Mouse (Mus musculus) forebrain, embryonic 12.5 days (tissue): ENCODE results near the gene Zmynd10. TPM values are rescaled to one million over a fixed set of nuclear protein-coding genes. Genes with fewer than 3 reads are reported as not detected.

Experiments
- ATAC-seq: fragments of 200-750 bp; cut with Nextera tagmentation; 2 replicates; pipeline ENCODE4 v1.8.0; 2017; ENCODE audit warnings: moderate TSS enrichment; ENCODE audit not compliant: low FRiP score
- H3K27ac ChIP-seq: fragments of 300-500 bp; sonication (generic); 2 replicates; pipeline ENCODE4 v1.5.1; 2016; ENCODE audit warnings: mild to moderate bottlenecking
- H3K27me3 ChIP-seq: fragments of 300-500 bp; sonication (generic); 2 replicates; pipeline ENCODE4 v1.6.1; 2016; ENCODE audit warnings: mild to moderate bottlenecking
- H3K36me3 ChIP-seq: fragments of 300-500 bp; sonication (generic); replicated peaks from 2 replicates; pipeline ENCODE4 v1.6.1; 2016; ENCODE audit warnings: mild to moderate bottlenecking
- H3K4me1 ChIP-seq: fragments of 300-500 bp; sonication (generic); 2 replicates; pipeline ENCODE4 v1.6.1; 2016
- H3K4me2 ChIP-seq: fragments of 300-500 bp; sonication (generic); 2 replicates; pipeline ENCODE4 v1.6.1; 2016; ENCODE audit warnings: mild to moderate bottlenecking, moderate library complexity
- H3K4me3 ChIP-seq: fragments of 300-500 bp; sonication (generic); replicated peaks from 2 replicates; pipeline ENCODE4 v1.5.1; 2016; ENCODE audit warnings: mild to moderate bottlenecking
- H3K9ac ChIP-seq: fragments of 300-500 bp; sonication (generic); 2 replicates; pipeline ENCODE4 v1.6.1; 2016; ENCODE audit warnings: mild to moderate bottlenecking
- H3K9me3 ChIP-seq: fragments of 300-500 bp; sonication (generic); 2 replicates; pipeline ENCODE4 v1.6.1; 2016
- WGBS: fragments of 180-500 bp; shearing (Covaris S2); methylation state at CpG from one replicate; pipeline ENCODE4 v1.1.7; 2016; 5-methylcytosine and 5-hydroxymethylcytosine counted together
- polyA plus RNA-seq: library from polyadenylated mRNA; unstranded; fragments of >200 nt; fragmentation: Nextera tagmentation; extraction: Ambion mirVana; gene quantifications from 2 replicates; pipeline ENCODE4 v1.2.1, GENCODE M21; 2016

The Zmynd10 gene
- polyA plus RNA-seq, 1 experiment from 2014 or later = 2.2 TPM

DNA sequence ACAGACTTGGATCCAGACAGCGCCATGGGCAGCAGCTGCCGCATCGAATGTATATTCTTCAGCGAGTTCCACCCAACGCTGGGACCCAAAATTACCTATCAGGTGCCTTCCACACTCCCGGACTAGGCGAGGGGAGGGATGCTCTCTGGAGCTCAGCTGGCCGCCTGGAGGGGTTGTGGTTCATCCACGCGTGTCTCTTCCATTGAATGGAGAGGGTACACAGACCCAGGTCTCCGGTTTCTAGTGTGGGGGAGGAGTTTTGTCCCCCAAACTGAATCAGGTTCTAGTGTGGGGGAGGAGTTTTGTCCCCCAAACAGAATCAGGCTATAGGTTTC, 4.8 kb upstream of the Zmynd10 start:
- H3K9ac ChIP-seq = peak overlapping the region; percentile 74
- peak overlapping the region; percentile 65 for H3K4me3 ChIP-seq
- H3K4me2 ChIP-seq = peak overlapping the region; percentile 94
- no peaks in the 10 kb centered on the region for H3K9me3 ChIP-seq
- peak; percentile 13 for ATAC-seq
- H3K27ac ChIP-seq = no peak overlapping the region; the same call in 1 of the 2 replicates
- peaks cover 48% of the 10 kb centered on the region for H3K36me3 ChIP-seq
- no peaks in the 10 kb centered on the region for H3K27me3 ChIP-seq
- 1% methylated on average over 11 of the region's 11 CpGs for WGBS
- H3K4me1 ChIP-seq = peaks cover 41% of the 10 kb centered on the region

DNA sequence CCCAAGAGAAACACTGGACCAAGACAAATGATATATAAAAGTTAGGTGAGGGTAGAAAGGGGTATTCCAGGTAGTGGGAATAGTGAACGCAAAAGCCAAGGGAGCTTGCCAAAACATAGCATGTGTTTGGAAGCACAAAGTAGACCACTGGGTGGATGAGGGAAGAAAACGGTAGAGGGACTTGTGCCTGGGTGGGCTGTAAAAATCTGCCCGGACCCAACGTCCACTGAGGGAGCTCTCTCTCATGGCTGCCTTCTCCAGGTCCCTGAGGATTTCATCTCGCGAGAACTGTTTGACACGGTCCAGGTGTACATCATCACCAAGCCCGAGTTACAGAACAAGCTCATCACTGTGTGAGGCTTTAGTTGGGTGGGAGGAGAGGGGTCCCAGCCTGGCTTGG, 4.4 kb upstream of the Zmynd10 start:
- Histone ChIP-seq H3K27ac (no peak overlapping the region), H3K4me3 (peak overlapping the region; percentile 65), H3K27me3 (peaks cover under 1% of the 10 kb centered on the region; the same call in 1 of the 2 replicates), H3K9me3 (no peaks in the 10 kb centered on the region), H3K36me3 (peaks cover 44% of the 10 kb centered on the region), H3K4me2 (peak overlapping the region; percentile 94), H3K4me1 (peaks cover 40% of the 10 kb centered on the region), H3K9ac (peak overlapping the region; percentile 74)
- ATAC-seq = no peak
- 55% methylated on average over 8 of the region's 8 CpGs for WGBS

GRCm38 (mm10) chr9:107543299-107543698, 3.8 kb upstream of the Zmynd10 start:
- Histone ChIP-seq H3K4me1 (peaks cover 38% of the 10 kb centered on the region), H3K4me3 (no peak overlapping the region)

GRCm38 (mm10) chr9:107544196-107544700, 2.9 kb upstream of the Zmynd10 start:
- H3K4me2 ChIP-seq = no peak overlapping the region
- H3K36me3 ChIP-seq = peaks cover 28% of the 10 kb centered on the region
- no peaks in the 10 kb centered on the region for H3K9me3 ChIP-seq
- no peak for ATAC-seq
- no peak overlapping the region for H3K27ac ChIP-seq
- 96% methylated on average over 17 of the region's 17 CpGs for WGBS
- H3K4me1 ChIP-seq = peaks cover 38% of the 10 kb centered on the region
- peaks cover 16% of the 10 kb centered on the region for H3K27me3 ChIP-seq
- no peak overlapping the region for H3K4me3 ChIP-seq
- H3K9ac ChIP-seq = no peak overlapping the region

More at GRCm38 (mm10) chr9:107543299-107543698, 3.8 kb upstream of the Zmynd10 start:
- Histone ChIP-seq H3K9me3 (no peaks in the 10 kb centered on the region), H3K9ac (no peak overlapping the region), H3K27me3 (peaks cover 7% of the 10 kb centered on the region), H3K4me2 (peak overlapping the region; percentile 94), H3K27ac (no peak overlapping the region), H3K36me3 (peaks cover 38% of the 10 kb centered on the region)
- no peak for ATAC-seq
- WGBS = 92% methylated on average over 11 of the region's 11 CpGs

DNA sequence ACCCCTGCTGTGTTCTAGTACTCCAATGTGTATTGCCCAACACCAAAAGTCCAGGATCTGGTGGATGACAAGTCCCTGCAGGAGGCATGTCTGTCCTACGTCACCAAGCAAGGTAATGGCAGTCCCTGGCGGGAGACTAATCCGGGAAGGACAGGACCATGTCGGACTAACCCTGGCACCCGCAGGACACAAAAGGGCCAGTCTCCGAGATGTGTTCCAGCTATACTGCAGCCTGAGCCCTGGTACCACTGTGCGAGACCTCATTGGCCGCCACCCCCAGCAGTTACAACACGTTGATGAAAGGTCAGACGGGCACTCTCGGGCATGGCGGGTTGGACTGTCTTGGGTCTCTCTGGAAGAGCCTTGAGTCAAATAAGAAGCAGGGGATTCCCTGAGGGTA, 2.4 kb upstream of the Zmynd10 start:
- Histone ChIP-seq H3K9ac (no peak overlapping the region), H3K27ac (no peak overlapping the region), H3K9me3 (no peaks in the 10 kb centered on the region), H3K4me2 (no peak overlapping the region), H3K36me3 (peaks cover 23% of the 10 kb centered on the region), H3K27me3 (peaks cover 21% of the 10 kb centered on the region), H3K4me1 (peaks cover 38% of the 10 kb centered on the region), H3K4me3 (no peak overlapping the region)
- no peak for ATAC-seq
- WGBS = 96% methylated on average over 12 of the region's 12 CpGs

GRCm38 (mm10) chr9:107545199-107545598, 1.9 kb upstream of the Zmynd10 start:
- 87% methylated on average over 10 of the region's 10 CpGs for WGBS
- Histone ChIP-seq H3K4me3 (no peak overlapping the region), H3K27ac (no peak overlapping the region), H3K4me1 (peaks cover 38% of the 10 kb centered on the region), H3K9ac (no peak overlapping the region), H3K27me3 (peaks cover 26% of the 10 kb centered on the region), H3K4me2 (no peak overlapping the region), H3K9me3 (no peaks in the 10 kb centered on the region), H3K36me3 (peaks cover 19% of the 10 kb centered on the region)
- no peak for ATAC-seq

- Histone ChIP-seq H3K36me3 (peaks cover 15% of the 10 kb centered on the region), H3K4me1 (peaks cover 35% of the 10 kb centered on the region), H3K9ac (no peak overlapping the region), H3K27ac (no peak overlapping the region), H3K27me3 (peaks cover 30% of the 10 kb centered on the region), H3K4me3 (no peak overlapping the region), H3K9me3 (no peaks in the 10 kb centered on the region), H3K4me2 (no peak overlapping the region)
- ATAC-seq = no peak
- WGBS = 8% methylated on average over 3 of the region's 3 CpGs
Observed at GRCm38 (mm10) chr9:107545602-107546001, 1.5 kb upstream of the Zmynd10 start.

DNA sequence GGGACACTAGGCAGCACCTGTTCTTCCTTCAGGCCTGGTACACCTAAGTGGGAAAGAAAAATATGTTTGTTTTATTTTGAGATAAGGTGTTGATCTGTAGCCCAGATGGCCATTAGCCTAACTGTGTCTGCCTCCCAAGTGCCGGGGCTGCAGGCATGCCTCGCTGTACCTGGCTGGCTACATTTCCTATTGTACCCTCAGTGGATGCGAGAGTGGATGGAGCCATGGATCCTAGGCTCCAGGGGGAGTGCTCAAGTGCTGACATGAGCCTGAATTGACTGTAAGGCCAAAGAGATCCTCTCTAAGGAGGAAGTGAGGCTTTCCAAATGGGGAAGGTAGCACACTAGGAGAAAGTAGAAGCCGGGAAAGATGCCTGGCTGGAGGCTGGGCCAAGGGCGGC, 859 bp downstream of the Zmynd10 start:
- Histone ChIP-seq H3K27ac (no peak overlapping the region), H3K4me1 (peaks cover 37% of the 10 kb centered on the region)

DNA sequence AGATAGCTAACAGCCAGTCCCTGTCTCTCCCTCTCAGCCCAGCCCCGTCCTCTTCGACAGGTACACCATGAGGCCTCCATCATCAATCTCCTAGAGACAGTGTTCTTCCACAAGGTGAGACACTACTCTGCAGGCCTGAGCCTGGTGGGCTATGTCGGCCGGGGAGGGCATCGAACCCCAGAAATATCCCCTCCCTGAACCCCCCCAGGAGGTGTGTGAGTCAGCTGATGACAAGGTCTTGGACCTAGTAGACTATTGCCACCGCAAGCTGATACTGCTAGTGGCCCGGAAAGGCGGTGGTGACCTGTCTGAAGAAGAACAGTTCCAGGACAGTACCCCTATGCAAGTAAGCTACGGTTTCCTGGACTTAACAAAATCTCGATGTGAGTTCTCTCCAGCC, 1.7 kb downstream of the Zmynd10 start:
- H3K4me1 ChIP-seq = peaks cover 44% of the 10 kb centered on the region
- H3K9ac ChIP-seq = no peak overlapping the region
- WGBS = 90% methylated on average over 10 of the region's 10 CpGs
- no peak for ATAC-seq
- no peaks in the 10 kb centered on the region for H3K9me3 ChIP-seq
- H3K27ac ChIP-seq = no peak overlapping the region
- H3K36me3 ChIP-seq = peaks cover 11% of the 10 kb centered on the region
- H3K4me3 ChIP-seq = no peak overlapping the region
- no peak overlapping the region for H3K4me2 ChIP-seq
- H3K27me3 ChIP-seq = peaks cover 59% of the 10 kb centered on the region

More for the DNA sequence above, 859 bp downstream of the Zmynd10 start:
- WGBS = 79% methylated on average over 5 of the region's 5 CpGs
- H3K4me3 ChIP-seq = no peak overlapping the region
- no peak for ATAC-seq
- H3K9me3 ChIP-seq = no peaks in the 10 kb centered on the region
- H3K9ac ChIP-seq = no peak overlapping the region
- peaks cover 15% of the 10 kb centered on the region for H3K36me3 ChIP-seq
- H3K27me3 ChIP-seq = peaks cover 53% of the 10 kb centered on the region
- no peak overlapping the region for H3K4me2 ChIP-seq

DNA sequence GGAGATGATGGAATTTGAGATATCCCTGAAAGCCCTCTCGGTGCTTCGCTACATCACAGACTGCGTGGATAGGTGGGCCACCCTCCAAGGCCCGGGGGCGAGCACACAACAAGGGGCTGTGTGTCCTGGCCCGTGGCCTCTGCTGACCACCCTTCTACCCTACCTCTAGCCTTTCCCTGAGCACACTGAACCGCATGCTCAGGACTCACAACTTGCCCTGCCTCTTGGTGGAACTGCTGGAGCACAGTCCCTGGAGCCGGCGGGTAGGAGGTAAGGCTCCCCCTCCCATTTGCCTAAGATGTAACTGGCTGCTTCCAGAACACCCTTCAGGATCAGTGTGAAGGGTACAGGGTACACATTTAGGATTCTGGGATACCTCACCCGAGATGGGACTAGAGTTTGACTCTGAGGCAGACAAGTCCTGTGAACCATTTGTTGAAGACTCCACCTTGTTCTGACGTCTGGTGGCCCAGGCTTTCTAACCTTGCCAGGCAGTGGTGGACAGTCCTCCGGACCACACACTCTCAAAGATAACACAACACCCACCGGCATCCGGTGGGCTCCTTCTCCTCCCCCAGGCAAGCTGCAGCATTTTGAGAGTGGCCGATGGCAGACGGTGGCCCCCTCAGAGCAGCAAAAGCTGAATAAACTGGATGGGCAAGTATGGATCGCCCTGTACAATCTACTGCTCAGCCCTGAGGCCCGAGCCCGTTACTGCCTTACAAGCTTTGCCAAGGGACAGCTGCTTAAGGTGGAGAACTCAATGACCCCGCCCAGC, 2.4 kb downstream of the Zmynd10 start:
- 90% methylated on average over 20 of the region's 20 CpGs for WGBS
- no peaks in the 10 kb centered on the region for H3K9me3 ChIP-seq
- H3K4me3 ChIP-seq = no peak overlapping the region
- ATAC-seq = no peak
- no peak overlapping the region for H3K9ac ChIP-seq
- peaks cover 59% of the 10 kb centered on the region for H3K27me3 ChIP-seq
- no peak overlapping the region for H3K27ac ChIP-seq
- H3K4me2 ChIP-seq = no peak overlapping the region
- peaks cover 4% of the 10 kb centered on the region for H3K36me3 ChIP-seq
- H3K4me1 ChIP-seq = peaks cover 47% of the 10 kb centered on the region

DNA sequence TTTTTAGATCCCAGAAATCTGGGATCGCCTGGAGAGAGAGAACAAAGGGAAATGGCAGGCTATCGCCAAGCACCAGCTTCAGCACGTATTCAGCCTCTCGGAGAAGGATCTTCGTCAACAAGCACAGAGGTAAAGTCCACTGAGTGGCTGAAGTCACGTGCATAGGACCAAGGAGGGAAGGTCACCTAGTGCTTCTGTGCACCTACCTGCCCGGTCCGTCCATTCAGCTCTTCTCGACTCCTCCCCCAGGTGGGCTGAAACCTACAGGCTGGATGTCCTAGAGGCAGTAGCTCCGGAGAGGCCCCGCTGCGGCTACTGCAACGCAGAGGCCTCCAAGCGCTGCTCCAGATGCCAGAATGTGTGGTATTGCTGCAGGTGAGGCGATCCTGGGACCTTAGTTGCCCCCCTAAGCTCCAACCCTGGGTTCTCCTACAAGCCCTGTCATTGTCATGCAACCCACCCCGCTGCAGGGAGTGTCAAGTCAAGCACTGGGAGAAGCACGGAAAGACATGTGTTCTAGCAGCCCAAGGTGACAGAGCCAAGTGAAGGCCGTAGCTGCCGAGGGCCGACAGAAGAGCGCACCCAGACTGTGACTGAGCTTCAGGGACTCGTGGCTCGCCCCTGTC, 3.5 kb downstream of the Zmynd10 start:
- peaks cover 59% of the 10 kb centered on the region for H3K27me3 ChIP-seq
- peak overlapping the region; percentile 40 for H3K4me3 ChIP-seq
- H3K4me2 ChIP-seq = peak overlapping the region; percentile 61
- H3K9ac ChIP-seq = 0 out of 2 replicates have a peak overlapping the region, but pooled peaks have one; percentile 51
- H3K36me3 ChIP-seq = no peaks in the 10 kb centered on the region
- no peaks in the 10 kb centered on the region for H3K9me3 ChIP-seq
- H3K27ac ChIP-seq = no peak overlapping the region
- no peak for ATAC-seq
- 26% methylated on average over 23 of the region's 23 CpGs for WGBS
- peaks cover 53% of the 10 kb centered on the region for H3K4me1 ChIP-seq

GRCm38 (mm10) chr9:107551117-107551889, 4.2 kb downstream of the Zmynd10 start, which contains the start of gene Rassf1:
Rassf1 (plus strand) TSS chr9:107551555.
- 1% methylated on average over 63 of the region's 63 CpGs for WGBS
- Histone ChIP-seq H3K4me3 (peak within 1 kb of the TSS; percentile 40), H3K27me3 (peaks cover 59% of the 10 kb centered on the region), H3K9me3 (no peaks in the 10 kb centered on the region), H3K9ac (peak within 1 kb of the TSS; percentile 51), H3K4me1 (peaks cover 58% of the 10 kb centered on the region), H3K36me3 (no peaks in the 10 kb centered on the region), H3K4me2 (peak within 1 kb of the TSS; percentile 61), H3K27ac (0 out of 2 replicates have a peak within 1 kb of the TSS, but pooled peaks have one; percentile 4)
- ATAC-seq = 0 out of 2 replicates have a peak, but pooled peaks have one; percentile 2
